Mouse (Mus musculus) T-helper 2 cell (primary cell): ENCODE measurements around the gene Inpp4b.

Source experiments
- in situ Hi-C: fragments of 300-600 bp; cut with MboI, MseI; formaldehyde crosslinking; loops from one replicate; pipeline ENCODE4 v1.15.1; 2025; ENCODE audit warnings: high pct_unique_total_duplicates

Inpp4b gene

DNA sequence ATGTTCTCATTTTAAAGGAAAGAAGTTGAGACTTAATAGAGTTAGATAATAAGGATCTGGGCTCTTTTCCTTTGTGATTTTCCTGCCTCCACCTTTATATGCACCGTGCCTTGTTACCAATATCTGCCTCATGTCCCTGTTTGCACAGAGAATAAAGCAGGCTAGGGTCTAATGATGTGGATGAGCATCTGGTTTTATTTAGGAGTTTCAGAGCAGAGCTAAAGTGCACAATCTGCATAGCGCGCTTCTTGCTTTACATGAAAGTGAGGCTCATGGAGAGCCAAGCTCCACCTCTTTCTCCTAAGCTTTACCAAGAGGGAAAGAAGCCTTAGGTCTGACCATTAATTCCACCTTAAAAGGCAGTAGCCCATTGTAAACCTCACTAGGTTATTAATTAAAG is 763.8 kb downstream of the Inpp4b start:
- in situ Hi-C loops, result no loop called here

DNA sequence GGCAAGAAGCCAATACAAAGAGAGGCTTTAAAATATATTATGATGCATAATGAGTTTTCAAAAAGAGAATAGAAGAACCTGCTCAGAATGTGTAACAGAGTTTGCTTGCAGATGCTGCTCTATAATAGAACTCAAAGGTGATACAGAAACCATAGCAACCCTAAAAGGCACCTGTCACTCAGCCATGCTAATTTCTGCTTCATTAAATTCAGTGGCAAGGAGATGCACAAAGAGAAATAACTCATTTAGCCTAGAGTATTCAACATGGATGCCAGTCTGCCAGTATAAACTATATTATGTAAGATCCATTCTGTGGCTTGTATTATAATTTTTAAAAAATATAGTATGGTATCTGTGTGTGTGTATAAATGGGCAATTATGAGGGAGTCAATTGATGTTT is 807.9 kb downstream of the Inpp4b start:
- in situ Hi-C loops, result no loop called here

DNA sequence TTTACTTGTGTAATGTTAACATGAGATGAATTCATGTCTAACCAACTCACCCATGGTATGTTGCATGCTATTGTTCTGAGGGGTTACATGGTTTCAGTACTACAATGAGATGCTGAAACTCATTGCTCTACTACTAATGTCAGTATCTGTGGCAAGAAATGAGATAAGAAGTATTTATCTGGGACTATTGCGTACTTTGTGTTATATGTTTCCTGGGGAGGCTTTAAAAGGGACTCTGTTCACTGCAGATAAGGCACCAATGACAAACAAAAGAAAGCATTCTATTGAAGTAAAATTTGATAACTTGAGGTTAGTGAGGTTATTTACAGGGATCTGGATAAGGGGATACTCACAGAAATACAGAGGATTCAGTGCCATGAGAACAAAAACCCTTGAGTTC is 815.6 kb downstream of the Inpp4b start:
- in situ Hi-C loops, result no loop called here
